Mouse (Mus musculus): ENCODE measurements around the gene Paxx.
A peak's percentile ranks its signal among the peaks of the same experiment; 100 is the strongest.
"Not testable (repeated sequence)": the region's sequence is repeated elsewhere in the genome, so short reads cannot be mapped to it uniquely, and the experiment has no call there.

The Paxx gene

GRCm38 (mm10) chr2:25450853-25451647 lies 9.8 kb downstream of the Paxx start:
- no peak for DNase-seq (ENCODE audit: low read depth, low spot score)

GRCm38 (mm10) chr2:25442682-25443081 lies 18.2 kb downstream of the Paxx start:
- no peak for DNase-seq (ENCODE audit: low read depth, low spot score)

GRCm38 (mm10) chr2:25441067-25441466 lies 19.8 kb downstream of the Paxx start:
- no peak for DNase-seq (ENCODE audit: low read depth, low spot score)

- DNase-seq (ENCODE audit: low read depth, low spot score), result no peak
Observed at GRCm38 (mm10) chr2:25436286-25436820, 24.5 kb downstream of the Paxx start.

GRCm38 (mm10) chr2:25434292-25434691 lies 26.6 kb downstream of the Paxx start:
- DNase-seq (ENCODE audit: low read depth, low spot score), result peak; percentile 98

- DNase-seq (ENCODE audit: low read depth, low spot score), result no peak
Observed at GRCm38 (mm10) chr2:25433101-25433500, 27.8 kb downstream of the Paxx start.

GRCm38 (mm10) chr2:25432326-25433098 lies 28.4 kb downstream of the Paxx start:
- DNase-seq (ENCODE audit: low read depth, low spot score), result no peak

- peak; percentile 71 for DNase-seq (ENCODE audit: low read depth, low spot score)
Observed at GRCm38 (mm10) chr2:25431308-25431855, 29.5 kb downstream of the Paxx start.

GRCm38 (mm10) chr2:25430395-25431233 lies 30.3 kb downstream of the Paxx start:
- DNase-seq (ENCODE audit: low read depth, low spot score), result peak; percentile 88

GRCm38 (mm10) chr2:25429435-25430180 lies 31.3 kb downstream of the Paxx start:
- peak; percentile 70 for DNase-seq (ENCODE audit: low read depth, low spot score)

GRCm38 (mm10) chr2:25428442-25429236 lies 32.3 kb downstream of the Paxx start, which contains the start of gene Abca2:
Gene Abca2 (plus strand): TSS chr2:25428703.
- peak; percentile 97 for DNase-seq (ENCODE audit: low read depth, low spot score)

GRCm38 (mm10) chr2:25427256-25427655 lies 33.6 kb downstream of the Paxx start:
- DNase-seq (ENCODE audit: low read depth, low spot score), result no peak

GRCm38 (mm10) chr2:25426721-25427191 lies 34.1 kb downstream of the Paxx start:
- DNase-seq (ENCODE audit: low read depth, low spot score), result peak; percentile 90

- DNase-seq (ENCODE audit: low read depth, low spot score), result no peak
Observed at GRCm38 (mm10) chr2:25425481-25425880, 35.4 kb downstream of the Paxx start.

- no peak for DNase-seq (ENCODE audit: low read depth, low spot score)
Observed at GRCm38 (mm10) chr2:25423626-25424025, 37.3 kb downstream of the Paxx start.

- peak; percentile 43 for DNase-seq (ENCODE audit: low read depth, low spot score)
Observed at GRCm38 (mm10) chr2:25422587-25423410, 38.1 kb downstream of the Paxx start, which contains the start of gene Fut7. Gene Fut7 (plus strand): TSS chr2:25423267.

- peak; percentile 86 for DNase-seq (ENCODE audit: low read depth, low spot score)
Observed at GRCm38 (mm10) chr2:25421896-25422295, 39.0 kb downstream of the Paxx start.

- DNase-seq (ENCODE audit: low read depth, low spot score), result no peak
Observed at GRCm38 (mm10) chr2:25417426-25417825, 43.5 kb downstream of the Paxx start.

- not testable (repeated sequence) for DNase-seq (ENCODE audit: low read depth, low spot score)
Observed at GRCm38 (mm10) chr2:25413436-25413835, 47.5 kb downstream of the Paxx start.

Data from brain, adult 2 months (tissue).